Mouse (Mus musculus) intestine, embryonic 14.5 days (tissue): Measurements from ENCODE around the gene Cntnap5a. TPM values are rescaled to one million over a fixed set of nuclear protein-coding genes. Genes with fewer than 3 reads are reported as not detected.

Experiments
- ATAC-seq: fragments of 200-750 bp; cut with Nextera tagmentation; replicated peaks from 2 replicates; pipeline ENCODE4 v1.8.0; 2017; ENCODE audit warnings: low read depth, moderate number of reproducible peaks, moderate TSS enrichment, moderate library complexity; ENCODE audit not compliant: low FRiP score, low TSS enrichment
- DNase-seq: peaks from one replicate; pipeline ENCODE4 v3.0.0-alpha.2; 2018; ENCODE audit warnings: low spot score
- H3K27ac ChIP-seq: fragments of 300-500 bp; sonication (generic); 2 replicates; pipeline ENCODE4 v1.5.1; 2014; ENCODE audit warnings: low read depth, mild to moderate bottlenecking, control low read depth
- H3K27me3 ChIP-seq: fragments of 300-500 bp; sonication (generic); replicated peaks from 2 replicates; pipeline ENCODE4 v1.6.1; 2014; ENCODE audit warnings: low read length, control low read depth; ENCODE audit not compliant: control insufficient read depth, insufficient read depth
- H3K36me3 ChIP-seq: fragments of 300-500 bp; sonication (generic); 2 replicates; pipeline ENCODE4 v1.6.1; 2014; ENCODE audit warnings: low read length, control low read depth; ENCODE audit not compliant: control insufficient read depth, insufficient read depth
- H3K4me1 ChIP-seq: fragments of 300-500 bp; sonication (generic); replicated peaks from 2 replicates; pipeline ENCODE4 v1.6.1; 2014; ENCODE audit warnings: low read length, control low read depth, mixed read lengths; ENCODE audit not compliant: control insufficient read depth, insufficient read depth
- H3K4me2 ChIP-seq: fragments of 300-500 bp; sonication (generic); 2 replicates; pipeline ENCODE4 v1.6.1; 2014; ENCODE audit warnings: low read length
- H3K4me3 ChIP-seq: fragments of 300-500 bp; sonication (generic); 2 replicates; pipeline ENCODE4 v1.5.1; 2014; ENCODE audit warnings: low read depth, low read length, control low read depth, mixed read lengths
- H3K9ac ChIP-seq: fragments of 300-500 bp; sonication (generic); 2 replicates; pipeline ENCODE4 v1.6.1; 2014; ENCODE audit warnings: mild to moderate bottlenecking, low read length
- H3K9me3 ChIP-seq: fragments of 300-500 bp; sonication (generic); 2 replicates; pipeline ENCODE4 v1.6.1; 2016; ENCODE audit warnings: low read length, control low read depth; ENCODE audit not compliant: control insufficient read depth
- WGBS: fragments of 180-500 bp; shearing (Covaris S2); extraction: QIAGEN DNeasy Blood & Tissue Kit; methylation state at CpG from one replicate; pipeline ENCODE4 v1.1.7; 2014; 5-methylcytosine and 5-hydroxymethylcytosine counted together
- polyA plus RNA-seq: library from polyadenylated mRNA; unstranded; fragments of >200 nt; fragmentation: Nextera tagmentation; extraction: Ambion mirVana; gene quantifications from 2 replicates; pipeline ENCODE4 v1.2.1, GENCODE M21; 2014

Cntnap5a gene
- polyA plus RNA-seq, 1 experiment from 2014 or later = 0.08 TPM

DNA sequence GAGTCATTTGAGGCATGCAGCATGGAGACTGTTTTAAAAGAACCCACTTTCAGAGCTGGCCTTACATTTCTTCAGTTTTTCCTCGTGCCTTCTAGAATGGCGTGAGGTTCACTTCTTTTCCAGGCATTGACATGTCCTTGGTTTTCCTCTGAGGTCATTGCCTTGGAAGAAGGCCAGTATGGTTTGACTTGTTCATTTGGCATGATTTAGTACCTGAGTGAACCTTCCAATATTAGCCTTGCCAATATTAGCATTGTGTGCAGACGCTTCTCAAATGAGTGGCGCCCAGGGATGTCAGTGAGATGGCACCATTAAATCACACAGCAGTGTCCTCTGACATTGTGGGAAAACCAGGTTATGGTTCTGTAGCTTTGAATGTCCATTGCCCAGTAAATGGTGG lies 158.0 kb downstream of the Cntnap5a start:
- H3K9ac ChIP-seq = no peak overlapping the region
- H3K4me2 ChIP-seq = no peak overlapping the region
- DNase-seq (no peak), ATAC-seq (no peak)
- no peaks in the 10 kb centered on the region for H3K27me3 ChIP-seq
- WGBS = 92% methylated on average over 4 of the region's 4 CpGs
- no peaks in the 10 kb centered on the region for H3K36me3 ChIP-seq
- H3K9me3 ChIP-seq = no peaks in the 10 kb centered on the region
- no peak overlapping the region for H3K27ac ChIP-seq
- no peaks in the 10 kb centered on the region for H3K4me1 ChIP-seq
- H3K4me3 ChIP-seq = no peak overlapping the region

DNA sequence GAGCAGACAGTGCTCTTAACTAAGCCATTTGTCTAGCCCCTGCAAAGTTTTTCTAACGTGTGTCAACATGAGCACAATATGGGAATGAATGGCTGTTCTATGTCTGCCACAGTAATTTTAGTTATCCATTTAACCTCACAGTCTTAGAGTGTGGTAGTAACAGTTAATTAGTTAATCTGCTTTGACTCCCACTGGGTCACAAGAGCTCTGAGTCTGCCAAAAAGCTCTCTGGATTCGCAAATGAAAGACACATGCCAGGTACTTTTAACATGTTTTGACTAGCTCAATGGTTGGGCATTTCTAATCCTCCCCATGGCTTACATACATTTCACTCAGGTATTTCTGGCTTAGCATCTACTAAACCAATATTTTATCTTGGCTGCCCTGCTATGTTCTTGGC lies 163.0 kb downstream of the Cntnap5a start:
- Histone ChIP-seq H3K9ac (no peak overlapping the region), H3K4me3 (no peak overlapping the region), H3K27ac (no peak overlapping the region), H3K36me3 (no peaks in the 10 kb centered on the region), H3K4me1 (no peaks in the 10 kb centered on the region), H3K27me3 (no peaks in the 10 kb centered on the region), H3K4me2 (no peak overlapping the region), H3K9me3 (no peaks in the 10 kb centered on the region)
- DNase-seq (no peak), ATAC-seq (no peak)
- 69% methylated on average over 2 of the region's 2 CpGs for WGBS

- no peak overlapping the region for H3K9ac ChIP-seq
- no peaks in the 10 kb centered on the region for H3K4me1 ChIP-seq
- H3K36me3 ChIP-seq = no peaks in the 10 kb centered on the region
- H3K27me3 ChIP-seq = no peaks in the 10 kb centered on the region
- no peak for DNase-seq
- no peak overlapping the region for H3K27ac ChIP-seq
- H3K4me2 ChIP-seq = no peak overlapping the region
- H3K4me3 ChIP-seq = no peak overlapping the region
- H3K9me3 ChIP-seq = no peaks in the 10 kb centered on the region
- ATAC-seq = no peak
Observed at GRCm38 (mm10) chr1:115852206-115852605, 167.7 kb downstream of the Cntnap5a start.

DNA sequence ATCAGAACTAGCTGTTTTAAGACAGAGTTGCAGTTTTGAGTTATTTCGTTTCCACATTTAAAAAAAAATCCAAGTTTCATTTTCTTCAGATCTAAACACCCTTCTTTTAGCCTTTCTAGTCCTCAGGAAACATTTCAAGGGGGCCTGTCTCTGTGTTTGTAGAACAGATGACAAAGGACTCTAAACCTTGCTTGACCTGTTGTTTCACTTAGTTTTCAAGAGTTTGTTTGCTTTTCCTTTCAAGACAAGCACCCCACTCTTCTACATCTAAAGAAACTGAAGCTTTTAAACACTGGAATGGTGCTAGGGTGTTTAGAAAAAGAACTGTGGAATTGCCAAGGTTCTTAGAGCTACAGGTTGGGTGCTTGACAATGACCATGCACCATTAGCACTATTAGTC lies 233.8 kb downstream of the Cntnap5a start:
- no peak for ATAC-seq
- no peak for DNase-seq
- Histone ChIP-seq H3K4me2 (no peak overlapping the region), H3K4me3 (no peak overlapping the region), H3K36me3 (no peaks in the 10 kb centered on the region), H3K27me3 (no peaks in the 10 kb centered on the region), H3K27ac (no peak overlapping the region), H3K4me1 (no peaks in the 10 kb centered on the region), H3K9ac (no peak overlapping the region), H3K9me3 (0 out of 2 replicates have a peak, but pooled peaks cover 4% of the 10 kb centered on the region)
- WGBS = 42% methylated on average over 1 of the region's 1 CpGs

- 93% methylated on average over 1 of the region's 1 CpGs for whole genome bisulfite sequencing
- no peak for ATAC-seq
Observed at GRCm38 (mm10) chr1:115925953-115926665, 241.6 kb downstream of the Cntnap5a start.

GRCm38 (mm10) chr1:115932045-115932444 lies 247.5 kb downstream of the Cntnap5a start:
- H3K27ac ChIP-seq = no peak overlapping the region
- no peaks in the 10 kb centered on the region for H3K27me3 ChIP-seq
- 27% methylated on average over 1 of the region's 1 CpGs for WGBS
- DNase-seq (no peak), ATAC-seq (no peak)
- no peaks in the 10 kb centered on the region for H3K4me1 ChIP-seq
- H3K9me3 ChIP-seq = no peaks in the 10 kb centered on the region
- no peak overlapping the region for H3K4me3 ChIP-seq
- H3K36me3 ChIP-seq = no peaks in the 10 kb centered on the region
- no peak overlapping the region for H3K9ac ChIP-seq
- H3K4me2 ChIP-seq = no peak overlapping the region

More at GRCm38 (mm10) chr1:115925953-115926665, 241.6 kb downstream of the Cntnap5a start:
- no peak overlapping the region for H3K27ac ChIP-seq
- H3K9ac ChIP-seq = no peak overlapping the region
- H3K4me3 ChIP-seq = no peak overlapping the region
- H3K9me3 ChIP-seq = no peaks in the 10 kb centered on the region
- DNase-seq = no peak
- no peaks in the 10 kb centered on the region for H3K36me3 ChIP-seq
- no peaks in the 10 kb centered on the region for H3K4me1 ChIP-seq
- no peaks in the 10 kb centered on the region for H3K27me3 ChIP-seq
- no peak overlapping the region for H3K4me2 ChIP-seq

DNA sequence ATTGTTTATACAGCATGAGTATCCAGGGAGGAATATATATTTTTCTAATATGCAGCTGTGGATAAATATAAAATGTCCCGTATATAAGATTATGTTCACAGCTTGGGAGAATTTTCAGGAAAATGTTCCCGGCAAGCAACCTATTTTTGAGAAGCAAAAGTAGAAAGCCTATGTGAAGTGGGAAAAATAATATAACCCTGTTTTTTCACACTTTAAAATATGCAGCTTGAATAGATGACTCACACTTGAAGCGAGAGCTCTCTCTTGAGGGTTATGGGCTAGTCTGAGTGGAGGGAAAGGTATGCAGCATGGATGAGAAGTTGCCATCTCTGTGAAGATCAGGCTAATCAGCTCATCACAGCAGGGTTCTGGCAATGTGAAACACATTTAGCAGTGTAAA lies 261.3 kb downstream of the Cntnap5a start:
- Histone ChIP-seq H3K36me3 (no peaks in the 10 kb centered on the region), H3K9me3 (no peaks in the 10 kb centered on the region), H3K4me3 (no peak overlapping the region), H3K27ac (no peak overlapping the region), H3K9ac (no peak overlapping the region), H3K27me3 (no peaks in the 10 kb centered on the region), H3K4me1 (no peaks in the 10 kb centered on the region), H3K4me2 (no peak overlapping the region)
- no peak for ATAC-seq
- DNase-seq = no peak
- 89% methylated on average over 3 of the region's 3 CpGs for WGBS

DNA sequence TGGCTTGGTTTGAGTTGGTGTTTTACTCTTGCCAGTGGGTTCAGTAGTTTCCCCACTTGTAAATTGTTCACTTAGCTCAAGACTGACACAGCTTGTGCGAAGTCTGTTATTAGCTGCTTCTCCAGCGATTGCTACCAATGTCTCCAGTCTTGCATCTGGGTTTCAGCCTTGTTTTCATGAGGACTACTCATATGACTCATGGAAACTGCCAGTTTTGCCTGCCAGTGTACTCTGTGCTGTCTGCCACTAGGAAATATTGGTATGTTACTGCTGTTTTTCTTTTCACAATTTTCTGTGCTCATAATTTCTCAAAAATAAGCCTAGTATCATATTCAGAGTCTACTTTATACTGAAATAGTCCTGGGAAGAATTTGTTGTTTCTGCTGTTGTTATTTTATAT lies 272.0 kb downstream of the Cntnap5a start:
- H3K9me3 ChIP-seq = no peaks in the 10 kb centered on the region
- H3K4me3 ChIP-seq = no peak overlapping the region
- no peaks in the 10 kb centered on the region for H3K4me1 ChIP-seq
- no peak overlapping the region for H3K4me2 ChIP-seq
- no peak overlapping the region for H3K27ac ChIP-seq
- no peaks in the 10 kb centered on the region for H3K27me3 ChIP-seq
- 89% methylated on average over 2 of the region's 2 CpGs for WGBS
- DNase-seq (no peak), ATAC-seq (no peak)
- H3K36me3 ChIP-seq = no peaks in the 10 kb centered on the region
- H3K9ac ChIP-seq = no peak overlapping the region

DNA sequence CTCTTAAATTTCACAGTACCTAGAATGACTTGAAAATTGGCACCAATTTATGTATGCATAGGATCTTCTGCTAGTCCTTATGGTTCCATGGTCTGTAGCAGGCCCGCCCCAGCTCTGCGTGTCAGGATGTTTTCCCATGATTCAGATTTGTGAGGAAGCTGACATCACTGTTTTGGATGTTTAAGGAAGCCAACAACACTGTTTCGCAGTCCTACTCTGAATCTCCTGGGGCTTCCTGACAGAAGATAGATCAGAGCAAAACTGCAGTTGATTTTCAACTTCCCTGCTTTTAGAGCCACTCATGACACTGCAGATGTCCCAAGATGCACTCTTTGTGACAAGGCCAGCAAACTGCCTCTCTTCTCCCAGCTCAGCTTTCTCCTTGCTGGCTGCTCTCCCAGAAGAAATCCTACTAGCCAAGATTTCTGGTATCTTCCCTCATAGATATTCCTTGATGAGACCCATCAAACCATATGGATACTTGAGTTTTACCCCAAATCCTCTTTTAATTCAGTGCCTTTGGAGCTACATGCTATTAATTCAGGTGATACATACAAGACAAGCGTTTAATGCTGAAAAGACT lies 280.5 kb downstream of the Cntnap5a start:
- ATAC-seq (no peak), DNase-seq (no peak)
- no peak overlapping the region for H3K27ac ChIP-seq
- no peak overlapping the region for H3K4me2 ChIP-seq
- no peaks in the 10 kb centered on the region for H3K9me3 ChIP-seq
- no peak overlapping the region for H3K4me3 ChIP-seq
- H3K36me3 ChIP-seq = no peaks in the 10 kb centered on the region
- no peaks in the 10 kb centered on the region for H3K4me1 ChIP-seq
- no peak overlapping the region for H3K9ac ChIP-seq
- no peaks in the 10 kb centered on the region for H3K27me3 ChIP-seq
- 71% methylated on average over 4 of the region's 4 CpGs for WGBS
